ENCODE assay signal across 11 mouse cellular contexts in genomic region chr2:90526971-90527370, GRCm38 (mm10). TPM values are rescaled to one million over a fixed set of nuclear protein-coding genes. Genes with fewer than 3 reads are reported as not detected.
DNase-seq lines count a peak whose midpoint lies in the region; ATAC-seq lines count a peak whose summit lies in the region.
"Had no signal": no experiment of that assay in that cellular context is flagged by ENCODE, and none has a peak within 500 bp of the region (broad histone marks: within the 10 kb centered on the region; RNA-seq: fewer than 3 reads in every experiment).

No protein-coding gene starts in this region.

- no peaks in the 10 kb centered on the region for H3K27me3 ChIP-seq in kidney, embryonic 15.5 days
- no peaks in the 10 kb centered on the region for H3K27me3 ChIP-seq in embryonic facial prominence, embryonic 13.5 days
- H3K27me3 ChIP-seq in hindbrain, embryonic 11.5 days (ENCODE audit: control insufficient read depth, insufficient read depth, low read length), result no peaks in the 10 kb centered on the region
- no peaks in the 10 kb centered on the region for H3K27me3 ChIP-seq in midbrain, embryonic 16.5 days (ENCODE audit: control insufficient read depth, insufficient read depth, low read depth, low read length)

- H3K4me3 ChIP-seq in kidney, embryonic 15.5 days (replicated peaks), result no peak overlapping the region
- no peak overlapping the region for H3K4me3 ChIP-seq in embryonic facial prominence, embryonic 13.5 days
- H3K4me3 ChIP-seq in hindbrain, embryonic 11.5 days (ENCODE audit: low read depth, low read length), result no peak overlapping the region
- no peak overlapping the region for H3K4me3 ChIP-seq in midbrain, embryonic 16.5 days (ENCODE audit: low read depth, low read length)

- no peak overlapping the region for H3K9ac ChIP-seq in kidney, embryonic 15.5 days
- peak overlapping the region; percentile 55; the same call in 1 of the 2 replicates for H3K9ac ChIP-seq in embryonic facial prominence, embryonic 13.5 days
- H3K9ac ChIP-seq in hindbrain, embryonic 11.5 days (ENCODE audit: low read depth, low read length), result no peak overlapping the region
- peak overlapping the region; percentile 42; the same call in 1 of the 2 replicates for H3K9ac ChIP-seq in midbrain, embryonic 16.5 days (ENCODE audit: low read depth, low read length)

- no peaks in the 10 kb centered on the region for H3K9me3 ChIP-seq in kidney, embryonic 15.5 days (replicated peaks)
- no peaks in the 10 kb centered on the region for H3K9me3 ChIP-seq in embryonic facial prominence, embryonic 13.5 days
- H3K9me3 ChIP-seq in hindbrain, embryonic 11.5 days (ENCODE audit: control insufficient read depth, low read length), result no peaks in the 10 kb centered on the region
- no peaks in the 10 kb centered on the region for H3K9me3 ChIP-seq in midbrain, embryonic 16.5 days (replicated peaks; ENCODE audit: control insufficient read depth, low read length, poor library complexity, severe bottlenecking)

- DNase-seq in kidney, adult 9 months, result no peak
- DNase-seq in hindbrain, embryonic 11.5 days (ENCODE audit: low spot score), result peak; percentile 8
- no peak for DNase-seq in cerebellum, postnatal 36 days
- DNase-seq in urinary bladder, postnatal 14 days (ENCODE audit: low spot score), result no peak
- DNase-seq: cerebellum, adult 11-12 months; thymus, postnatal 14 days had no signal

- H3K4me2 ChIP-seq in kidney, embryonic 15.5 days, result no peak overlapping the region
- peak overlapping the region; percentile 38 for H3K4me2 ChIP-seq in embryonic facial prominence, embryonic 13.5 days
- H3K4me2 ChIP-seq in hindbrain, embryonic 11.5 days (replicated peaks; ENCODE audit: low read depth, low read length), result no peak overlapping the region
- H3K4me2 ChIP-seq in midbrain, embryonic 16.5 days (ENCODE audit: low read length), result peak overlapping the region; percentile 15; the same call in 1 of the 2 replicates

- H3K27ac ChIP-seq in kidney, embryonic 15.5 days, result peak overlapping the region; percentile 76
- H3K27ac ChIP-seq in embryonic facial prominence, embryonic 13.5 days, result peak overlapping the region; percentile 82
- no peak overlapping the region for H3K27ac ChIP-seq in hindbrain, embryonic 11.5 days (ENCODE audit: low read depth, low read length)
- H3K27ac ChIP-seq in midbrain, embryonic 16.5 days (ENCODE audit: low read length), result peak overlapping the region; percentile 73
- H3K27ac ChIP-seq: macrophage had no signal

- no peaks in the 10 kb centered on the region for H3K36me3 ChIP-seq in kidney, embryonic 15.5 days
- H3K36me3 ChIP-seq in embryonic facial prominence, embryonic 13.5 days, result no peaks in the 10 kb centered on the region
- H3K36me3 ChIP-seq in hindbrain, embryonic 11.5 days (ENCODE audit: control insufficient read depth, insufficient read depth, low read length), result no peaks in the 10 kb centered on the region
- no peaks in the 10 kb centered on the region for H3K36me3 ChIP-seq in midbrain, embryonic 16.5 days (ENCODE audit: control insufficient read depth, insufficient read depth, low read length)

- ATAC-seq in kidney, embryonic 15.5 days (replicated peaks; ENCODE audit: low FRiP score), result no peak
- ATAC-seq in embryonic facial prominence, embryonic 13.5 days (ENCODE audit: insufficient number of reproducible peaks, insufficient read depth, low FRiP score, low TSS enrichment, low read depth), result no peak
- no peak for ATAC-seq in hindbrain, embryonic 11.5 days (ENCODE audit: low FRiP score)
- peak; percentile 43 for ATAC-seq in midbrain, embryonic 16.5 days
- ATAC-seq in erythroblast, adult 5-6 weeks (replicated peaks; ENCODE audit: low FRiP score, poor library complexity, severe bottlenecking), result no peak

- H3K4me1 ChIP-seq in kidney, embryonic 15.5 days, result peaks cover 37% of the 10 kb centered on the region
- peaks cover 23% of the 10 kb centered on the region for H3K4me1 ChIP-seq in embryonic facial prominence, embryonic 13.5 days
- no peaks in the 10 kb centered on the region for H3K4me1 ChIP-seq in hindbrain, embryonic 11.5 days (replicated peaks; ENCODE audit: control insufficient read depth, insufficient read depth, low read length)
- peaks cover 16% of the 10 kb centered on the region for H3K4me1 ChIP-seq in midbrain, embryonic 16.5 days (ENCODE audit: control insufficient read depth, insufficient read depth, low read length)

- WGBS in kidney, embryonic 15.5 days, result 52% methylated on average over 6 of the region's 6 CpGs
- 28% methylated on average over 6 of the region's 6 CpGs for WGBS in embryonic facial prominence, embryonic 13.5 days
- WGBS in hindbrain, embryonic 11.5 days, result 36% methylated on average over 6 of the region's 6 CpGs
- 12% methylated on average over 6 of the region's 6 CpGs for WGBS in midbrain, embryonic 16.5 days

RNA-seq across cellular contexts. Expression of gene Ptprj, which starts 53.5 kb away (rescaled TPM):
- polyA plus RNA-seq in kidney, embryonic 15.5 days (2015; fragmentation: Nextera tagmentation; extraction: Ambion mirVana), result 6.5 and 7.1 TPM in 2 replicates
- 2.8 and 3.2 TPM in 2 replicates for polyA plus RNA-seq in embryonic facial prominence, embryonic 13.5 days (2015; fragmentation: Nextera tagmentation; extraction: Ambion mirVana)
- 2.4 and 2.9 TPM in 2 replicates for polyA plus RNA-seq in hindbrain, embryonic 11.5 days (2014; fragmentation: Nextera tagmentation; extraction: Ambion mirVana)
- 5.4 and 5.9 TPM in 2 replicates for polyA plus RNA-seq in midbrain, embryonic 16.5 days (2015; fragmentation: Nextera tagmentation; extraction: Ambion mirVana)
- 9.2 and 21.1 TPM in 2 replicates for total RNA-seq in erythroblast, adult 5-6 weeks (2015; ENCODE audit: low replicate concordance)
- total RNA-seq in erythroblast, adult 5-6 weeks (2017; ENCODE audit: low replicate concordance), result 11.3 and 18.7 TPM in 2 replicates

Comparison
In these comparisons a context has a peak if more than half of its experiments do, and no peak if none do; other contexts are left out.
1. H3K4me2 ChIP-seq: peak in embryonic facial prominence, embryonic 13.5 days (single experiment) and midbrain, embryonic 16.5 days (single experiment); none in kidney, embryonic 15.5 days (single experiment) and hindbrain, embryonic 11.5 days (single experiment).
2. H3K9ac ChIP-seq: peak in embryonic facial prominence, embryonic 13.5 days (single experiment) and midbrain, embryonic 16.5 days (single experiment); none in kidney, embryonic 15.5 days (single experiment) and hindbrain, embryonic 11.5 days (single experiment).